Mouse (Mus musculus) frontal cortex, postnatal 14 days (tissue): ENCODE measurements at regions not wholly inside any gene's neighbourhood (a gene's known extent, or its start where the extent isn't known, plus 50 kb on each side); places are given as distances from the start of the nearest gene placed in this dataset.

Source experiments
- DNase-seq, 2 experiments: peaks; one replicate each; pipeline ENCODE4 v3.0.0; 2022; ENCODE audit warnings: low spot score in 2 of 2

DNA sequence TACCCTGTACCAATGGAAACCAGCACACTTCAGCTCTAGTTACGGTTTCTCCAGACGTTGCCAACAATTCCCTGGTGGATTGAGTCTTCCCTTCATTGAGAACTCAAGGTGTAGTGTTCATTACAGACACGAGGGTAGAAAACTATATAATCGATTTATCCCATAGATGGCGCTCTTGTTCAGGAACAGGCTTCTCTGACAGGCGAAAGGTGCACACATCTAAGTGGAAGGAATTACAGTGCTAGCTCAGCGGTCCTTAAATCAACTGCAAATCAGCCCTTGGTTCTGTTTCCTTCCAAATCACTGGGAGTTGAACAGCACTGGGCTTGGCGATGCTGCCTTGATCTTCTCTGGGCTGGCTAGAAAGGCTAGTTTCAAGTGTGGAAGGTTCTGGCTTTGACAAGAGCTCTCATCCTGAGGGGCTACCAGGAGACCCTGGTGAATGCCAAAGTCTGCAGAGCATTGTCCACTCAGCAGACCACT, 161.1 kb downstream of the March11 start:
- peak in 1 of 2 experiments; percentile 5 for DNase-seq

DNA sequence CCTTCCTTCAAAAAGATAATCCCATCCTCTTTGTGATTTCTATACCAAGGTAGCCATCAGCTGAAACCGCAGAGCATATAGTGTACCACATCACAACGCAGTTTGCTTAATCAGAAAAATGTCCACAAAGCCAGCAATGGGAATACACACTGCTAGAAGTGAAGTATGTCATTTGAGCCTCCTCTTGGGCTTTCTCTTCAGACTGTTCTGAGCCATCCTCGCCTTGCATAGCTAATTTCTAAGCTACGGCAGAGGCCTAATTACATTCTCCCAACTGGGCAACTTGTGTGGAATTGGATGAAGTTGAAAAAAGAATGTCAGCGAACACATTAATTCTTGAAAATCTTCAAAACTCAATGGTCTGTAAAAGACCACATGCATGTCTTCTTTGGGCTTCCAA, 178.5 kb downstream of the March11 start:
- DNase-seq: no peak
